Mouse (Mus musculus) layer of hippocampus, adult 8-10 months (tissue): ENCODE data around the gene Snapc5. TPM values are rescaled to one million over a fixed set of nuclear protein-coding genes. Genes with fewer than 3 reads are reported as not detected.
"Not testable (repeated sequence)": the region's sequence is repeated elsewhere in the genome, so short reads cannot be mapped to it uniquely, and the experiment has no call there.

Source experiments
- DNase-seq, 2 experiments: peaks; one replicate each; pipeline ENCODE4 v3.0.0; 2022; ENCODE audit warnings: low spot score in 2 of 2
- total RNA-seq, 4 experiments: library from RNA; stranded (reverse); gene quantifications; 2 replicates each; pipeline ENCODE4 v1.2.4; 2022

Snapc5 gene
- 10 to 100 TPM; 16.5 to 19.2 (median 16.7) TPM for total RNA-seq

DNA sequence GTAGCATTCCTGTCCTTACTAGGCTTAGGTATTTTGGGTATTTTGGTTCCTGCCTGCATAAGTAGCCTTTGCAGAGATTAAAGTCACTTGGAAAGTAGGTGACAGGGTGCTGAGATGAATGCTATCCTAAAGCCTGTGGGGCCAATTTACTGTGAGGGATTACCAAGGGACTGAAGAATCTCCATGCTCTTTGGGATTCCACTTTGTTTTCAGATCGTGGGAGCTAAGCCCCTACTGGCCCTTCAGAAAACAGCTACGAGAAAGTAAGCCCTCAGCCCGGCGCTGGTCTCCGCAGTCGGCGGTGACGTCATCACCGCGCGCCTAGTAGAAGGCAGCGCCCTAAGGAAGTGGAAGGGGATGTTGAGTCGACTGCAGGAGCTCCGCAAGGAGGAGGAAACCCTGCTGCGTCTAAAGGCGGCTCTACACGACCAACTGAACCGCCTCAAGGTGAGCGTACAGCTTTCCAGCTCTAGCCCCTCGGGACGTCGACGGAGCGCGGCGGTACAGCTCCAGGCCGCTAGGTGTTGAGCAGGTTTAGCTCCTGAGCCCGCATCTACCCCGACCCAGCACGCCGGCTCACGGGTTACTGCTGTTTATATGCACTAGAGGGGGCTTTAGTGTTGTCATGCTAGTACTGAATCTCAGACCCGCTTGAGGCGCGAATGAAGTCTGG is at the start of gene Snapc5:
Gene Snapc5 (plus strand): TSS at position 301 of the 673 bp plus-strand sequence.
- peak; percentile 84 to 89 for DNase-seq

DNA sequence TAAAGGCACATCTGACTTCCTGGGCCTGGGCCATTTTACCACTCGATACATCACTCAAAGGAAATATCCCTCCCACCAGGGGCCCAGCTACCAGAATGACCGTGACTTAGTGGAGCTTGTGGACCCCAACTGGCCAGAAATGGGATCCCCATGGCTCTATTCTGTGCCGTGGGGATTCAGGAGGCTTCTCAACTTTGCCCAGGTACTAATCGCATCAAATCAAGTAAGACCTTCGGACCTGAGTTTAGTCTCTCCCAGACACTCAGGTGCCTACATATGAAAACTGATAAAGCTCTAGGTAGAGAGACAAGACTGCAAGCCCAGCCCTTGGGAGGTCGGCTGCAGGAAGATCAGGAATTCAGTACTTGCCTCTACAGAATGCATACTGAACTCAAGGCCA is 47.5 kb upstream of the Snapc5 start:
- DNase-seq = no peak

DNA sequence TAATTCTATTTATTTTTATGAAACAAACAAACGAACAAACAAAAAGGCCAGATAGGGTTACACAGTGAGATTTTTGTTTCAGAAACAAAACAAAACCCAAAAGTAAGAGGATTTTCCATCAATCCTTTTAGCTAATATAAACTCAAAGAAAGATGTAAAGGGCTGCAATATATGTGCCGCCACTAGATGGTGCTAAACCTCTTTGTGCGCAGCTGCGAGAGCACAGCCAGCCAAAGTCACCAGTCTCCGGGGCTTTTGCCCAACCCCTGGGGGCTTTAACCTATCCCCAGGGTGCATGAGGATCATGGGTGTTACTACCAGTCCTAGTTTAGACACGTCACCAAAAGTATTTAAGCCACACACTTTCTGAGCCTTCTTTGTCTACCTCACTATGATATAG is 40.2 kb upstream of the Snapc5 start:
- DNase-seq = peak in 1 of 2 experiments; percentile 63

DNA sequence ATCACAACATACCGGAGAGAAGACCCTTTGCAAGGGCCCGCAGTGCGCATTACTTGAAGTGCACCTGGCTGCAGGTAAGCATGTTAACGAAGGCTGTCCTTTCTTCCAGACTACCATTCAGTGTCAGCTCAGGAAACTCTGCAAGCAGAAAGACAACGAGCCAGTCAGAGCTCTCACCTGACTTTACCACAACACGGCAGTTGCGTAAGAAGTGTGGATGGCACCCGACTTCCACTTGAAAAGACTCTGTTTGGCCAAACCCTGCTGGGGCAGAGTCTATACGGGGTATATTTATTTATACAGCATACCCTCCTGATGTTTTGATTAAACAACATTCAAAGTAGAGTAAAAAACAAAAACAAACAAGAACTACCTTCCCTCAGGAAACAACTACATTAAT is 39.2 kb upstream of the Snapc5 start:
- DNase-seq = no peak

DNA sequence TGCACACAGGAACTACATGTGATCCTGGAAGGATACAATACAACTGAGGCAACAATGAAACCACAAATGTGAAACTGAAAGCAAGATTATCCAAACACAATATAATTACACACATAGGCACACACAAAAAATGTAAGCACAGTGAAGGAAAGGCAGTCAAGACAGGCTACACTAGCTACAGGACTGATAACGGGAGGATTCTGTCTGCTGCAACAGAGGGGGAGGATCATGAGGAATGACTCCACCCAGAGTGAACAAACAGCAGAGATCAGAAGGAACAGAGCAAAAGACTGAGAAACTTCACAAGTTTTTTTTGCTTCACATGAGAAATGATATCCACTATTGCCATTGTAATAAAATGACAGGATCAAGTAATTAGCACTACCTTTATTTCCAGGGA is 22.4 kb upstream of the Snapc5 start:
- no peak for DNase-seq

DNA sequence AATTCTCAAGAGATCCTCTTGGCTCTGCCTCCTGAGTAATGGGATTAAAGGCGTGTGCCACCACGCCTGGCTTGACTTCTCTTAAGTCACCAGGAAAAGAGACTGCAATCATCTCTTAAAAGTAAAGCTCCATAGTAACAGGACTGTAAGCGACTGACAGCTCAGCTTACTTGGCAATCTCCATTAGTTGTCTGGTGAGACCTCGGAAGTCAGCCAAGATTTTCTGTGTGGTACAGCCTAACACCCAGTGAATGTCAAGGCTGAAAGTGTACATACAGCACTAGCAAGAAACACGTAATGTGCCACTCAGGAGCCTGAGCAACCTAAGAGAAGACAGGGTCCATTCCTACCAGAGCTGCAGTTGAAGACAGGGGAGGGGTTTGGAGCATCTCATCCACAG is 18.6 kb upstream of the Snapc5 start:
- no peak for DNase-seq

DNA sequence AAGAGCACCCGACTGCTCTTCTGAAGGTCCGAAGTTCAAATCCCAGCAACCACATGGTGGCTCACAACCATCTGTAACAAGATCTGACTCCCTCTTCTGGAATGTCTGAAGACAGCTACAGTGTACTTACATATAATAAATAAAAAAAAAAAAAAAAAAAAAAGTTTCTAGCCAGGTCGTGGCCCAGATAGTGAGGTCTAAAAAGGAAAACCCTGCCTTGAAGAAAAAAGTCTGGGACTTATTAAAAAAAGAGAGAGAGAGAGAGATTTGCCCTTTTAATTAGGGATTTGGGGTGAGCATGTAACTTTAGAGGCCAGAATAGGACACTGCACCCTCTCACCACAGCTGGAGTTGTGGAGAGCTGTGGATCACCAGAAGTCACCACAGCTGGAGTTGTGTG is 9.1 kb upstream of the Snapc5 start:
- not testable (repeated sequence) for DNase-seq

DNA sequence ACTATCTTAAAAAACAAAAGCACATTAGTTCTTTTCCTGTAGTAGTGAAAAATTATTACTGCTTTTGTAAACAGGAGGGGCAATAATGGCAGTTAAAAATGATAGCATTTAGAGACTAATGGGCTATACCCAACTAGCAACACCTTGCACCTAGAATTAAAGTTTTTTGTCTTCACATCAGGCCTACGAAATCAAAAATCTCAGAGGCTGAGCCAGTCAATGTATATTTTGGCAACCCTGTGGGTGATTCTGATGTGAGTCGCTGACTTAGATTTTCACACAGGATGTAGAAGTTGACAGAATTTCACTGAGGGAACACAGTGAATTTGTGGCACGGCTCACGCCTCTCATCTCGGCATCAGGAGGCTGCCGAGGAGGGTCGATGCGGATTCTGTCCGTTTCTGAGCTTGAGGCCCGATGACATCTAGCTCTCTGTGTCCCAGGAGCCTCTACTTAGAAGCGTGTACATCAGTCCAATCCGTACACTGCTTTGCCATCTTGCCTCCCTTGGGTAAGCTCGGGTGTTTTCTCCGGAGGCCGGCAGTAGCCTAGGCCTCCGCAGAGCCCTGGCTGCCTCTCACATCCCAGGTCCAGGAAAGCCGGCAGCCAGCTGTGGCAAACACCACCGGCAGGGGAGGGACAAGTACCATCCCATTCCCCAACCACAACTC is 6.8 kb upstream of the Snapc5 start:
- DNase-seq = no peak

DNA sequence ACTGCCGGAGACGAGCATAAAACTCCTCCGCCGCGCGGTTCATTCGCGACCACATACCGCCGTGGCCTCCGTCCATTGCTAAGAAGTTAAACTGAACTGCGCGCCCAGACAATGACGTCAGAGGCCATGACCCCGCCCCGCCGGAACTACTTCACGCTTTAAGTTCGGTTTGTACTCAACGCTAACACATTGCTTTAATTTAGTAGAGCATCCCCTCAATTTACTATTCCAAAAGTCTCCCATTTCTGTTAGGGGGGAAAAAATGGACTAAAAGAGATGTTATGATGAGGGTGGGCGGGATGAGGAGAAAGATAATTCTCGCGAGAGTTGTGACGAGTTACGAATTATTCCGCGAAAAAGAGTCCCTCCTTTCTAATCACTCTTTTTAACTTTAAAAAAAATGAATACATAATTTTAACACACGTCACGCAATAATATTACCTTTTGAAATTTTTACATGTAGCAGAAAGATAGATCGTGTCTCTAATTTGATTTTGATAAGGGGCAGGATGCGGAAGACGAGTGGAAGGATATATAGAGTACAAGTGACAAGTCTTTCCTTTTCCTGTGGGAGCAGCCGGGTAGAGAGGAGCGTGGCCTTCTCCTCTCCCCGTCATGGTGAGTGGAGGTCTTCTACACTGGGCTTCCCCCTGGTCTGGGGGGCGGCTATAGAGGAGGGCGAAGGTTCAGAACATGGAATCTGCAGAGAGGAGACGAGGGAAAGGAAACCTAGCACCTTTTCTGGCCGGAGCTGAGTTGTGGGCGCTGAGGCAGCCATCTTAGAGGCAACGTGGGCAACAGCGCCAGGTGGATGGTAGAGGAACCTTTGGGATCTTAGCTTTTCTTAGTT is 6.0 kb upstream of the Snapc5 start, which contains the start of the genes Zwilch and Rpl4:
Gene Zwilch (minus strand): TSS at position 289 of the 850 bp plus-strand sequence.
Gene Rpl4 (plus strand): TSS at position 560 of the 850 bp plus-strand sequence.
- peak; percentile 64 to 83 for DNase-seq

DNA sequence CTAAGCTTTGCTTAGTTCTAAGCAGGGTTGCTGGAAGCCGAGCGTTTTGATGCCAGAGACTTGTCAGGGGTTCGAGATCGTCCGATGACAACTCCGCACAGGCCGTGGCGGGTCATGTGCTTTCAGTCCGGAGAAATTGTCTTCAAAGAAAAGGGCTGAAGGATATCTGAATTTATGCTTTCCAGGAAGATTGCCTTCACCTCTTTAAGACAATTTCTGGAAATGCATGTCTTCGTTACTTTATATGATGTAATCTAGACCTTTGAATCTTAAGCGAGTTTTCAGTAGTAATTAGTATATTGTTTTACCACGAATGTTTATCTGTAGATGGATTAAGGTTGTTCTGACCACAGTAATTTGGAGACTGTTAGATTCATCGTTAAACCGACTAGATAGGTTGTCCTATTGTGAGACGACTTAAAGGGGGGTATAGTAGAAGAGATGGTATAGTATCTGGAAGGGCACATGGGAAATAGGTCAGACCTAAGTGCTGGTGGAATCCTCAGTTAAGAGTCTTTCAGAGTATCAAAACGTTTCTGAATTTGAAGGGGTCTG is 5.3 kb upstream of the Snapc5 start:
- DNase-seq = no peak

DNA sequence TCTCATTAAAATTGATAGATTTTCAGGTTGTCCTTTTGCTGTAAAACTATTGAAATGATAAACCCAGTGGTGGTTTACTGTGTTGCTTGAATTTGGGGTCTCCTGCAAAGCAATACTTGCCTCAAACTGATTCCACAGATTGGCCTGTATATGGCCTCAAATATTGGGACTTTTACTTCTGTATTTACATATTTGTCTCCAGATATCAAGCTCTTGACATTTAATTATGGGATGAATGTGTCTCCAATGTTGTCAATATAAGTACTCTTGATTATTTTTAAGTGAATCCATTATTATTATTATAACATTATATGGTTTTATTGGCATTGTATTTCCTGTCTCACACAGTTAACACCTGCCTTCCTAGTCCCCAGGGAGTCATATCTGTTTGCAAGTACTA is 4.7 kb upstream of the Snapc5 start:
- DNase-seq = no peak

DNA sequence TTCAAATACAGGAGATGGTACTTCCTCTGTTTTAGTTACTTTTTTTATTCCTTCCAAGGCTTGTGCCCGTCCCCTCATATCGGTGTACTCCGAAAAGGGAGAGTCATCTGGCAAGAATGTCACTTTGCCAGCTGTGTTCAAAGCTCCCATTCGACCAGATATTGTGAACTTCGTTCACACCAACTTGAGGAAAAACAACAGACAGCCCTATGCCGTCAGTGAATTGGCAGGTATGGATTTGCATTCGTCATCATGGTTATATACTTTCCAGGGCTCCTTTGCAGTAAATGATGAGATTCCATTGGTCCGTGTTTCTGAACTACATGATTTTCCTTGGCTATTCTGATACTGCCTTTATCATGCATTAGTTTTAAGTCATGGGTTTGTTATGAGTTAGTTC is 4.3 kb upstream of the Snapc5 start:
- no peak for DNase-seq

DNA sequence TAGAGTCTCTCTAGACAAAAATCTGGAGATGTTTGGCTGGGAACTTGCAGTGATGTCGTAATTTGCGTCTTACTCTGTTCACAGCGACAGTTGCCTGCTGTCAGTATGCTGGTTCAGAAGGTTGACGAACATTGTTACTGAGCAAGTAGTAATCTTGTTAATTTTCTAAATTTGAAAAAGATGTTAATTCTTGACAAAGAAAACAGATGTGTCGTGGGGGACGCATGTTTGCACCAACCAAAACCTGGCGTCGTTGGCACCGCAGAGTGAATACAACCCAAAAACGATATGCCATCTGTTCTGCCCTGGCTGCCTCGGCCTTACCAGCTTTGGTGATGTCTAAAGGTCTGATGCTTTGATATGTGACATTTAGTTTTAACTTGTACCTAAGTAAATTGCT is 3.7 kb upstream of the Snapc5 start:
- DNase-seq = peak; percentile 51 to 57

DNA sequence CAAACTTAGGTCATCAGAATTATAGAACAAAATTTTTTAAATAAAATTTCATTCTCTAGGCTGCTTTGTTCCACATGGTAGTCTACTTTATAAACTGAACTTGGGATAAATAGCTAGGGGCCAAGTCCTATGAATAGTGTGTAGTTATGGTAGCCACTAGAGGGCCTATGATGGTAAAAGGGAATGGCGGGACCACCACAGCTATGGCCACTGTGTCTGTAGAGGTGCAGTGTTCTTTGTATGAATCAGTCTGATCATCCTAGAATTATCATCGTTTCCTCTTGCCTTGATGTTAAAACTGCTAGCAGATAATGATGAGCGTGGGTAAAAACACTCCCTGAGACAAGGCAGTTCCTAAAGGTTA is 482 bp upstream of the Snapc5 start:
- DNase-seq = no peak

DNA sequence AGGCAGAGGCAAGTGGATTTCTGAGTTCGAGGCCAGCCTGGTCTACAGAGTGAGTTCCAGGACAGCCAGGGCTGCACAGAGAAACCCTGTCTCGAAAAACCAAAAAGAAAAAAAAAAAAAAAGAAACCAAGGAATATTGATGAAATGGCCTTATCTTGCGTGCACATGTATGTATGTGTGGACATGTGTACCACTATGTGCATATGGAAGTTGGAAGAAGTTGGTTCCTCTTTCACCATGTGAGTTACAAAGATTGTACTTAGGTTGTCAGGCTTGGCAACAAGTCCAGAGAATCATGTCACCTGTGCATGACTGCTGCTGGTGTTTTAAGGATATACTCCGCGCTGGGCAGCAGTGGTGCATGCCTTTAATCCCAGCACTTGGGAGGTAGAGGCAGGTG is 4.2 kb downstream of the Snapc5 start:
- not testable (repeated sequence) for DNase-seq

DNA sequence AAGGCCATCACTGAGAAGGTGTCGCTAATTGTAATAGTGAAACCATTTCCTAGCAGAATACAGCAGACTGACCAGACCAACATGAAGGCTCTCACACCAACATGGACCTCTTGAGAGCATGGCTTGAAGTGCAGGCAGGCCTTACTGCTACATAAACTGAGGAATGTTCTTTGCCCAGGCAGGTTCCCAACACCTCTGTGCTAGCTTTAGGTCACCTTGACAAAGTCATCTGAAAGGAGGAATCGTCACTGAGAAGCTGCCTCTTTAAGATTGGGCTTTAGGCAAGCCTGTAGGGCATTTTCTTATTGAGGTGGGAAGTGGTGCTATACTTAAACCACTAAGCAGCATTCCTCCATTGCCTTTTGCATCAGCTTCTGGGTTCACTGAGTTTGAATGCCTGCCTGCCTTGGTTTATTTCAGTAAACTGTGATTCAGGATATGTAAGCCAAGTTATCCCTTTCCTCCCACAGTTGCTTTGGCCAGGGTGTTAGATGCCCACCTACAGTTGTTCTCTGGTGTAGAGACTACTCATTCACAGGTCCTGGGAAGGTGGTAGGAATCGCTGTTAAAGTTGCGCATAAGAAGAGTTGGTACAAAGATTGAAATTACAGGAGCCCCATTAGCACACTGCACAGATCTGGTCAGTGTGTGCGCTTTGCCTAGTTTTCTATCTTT is 5.2 kb downstream of the Snapc5 start:
- no peak for DNase-seq

DNA sequence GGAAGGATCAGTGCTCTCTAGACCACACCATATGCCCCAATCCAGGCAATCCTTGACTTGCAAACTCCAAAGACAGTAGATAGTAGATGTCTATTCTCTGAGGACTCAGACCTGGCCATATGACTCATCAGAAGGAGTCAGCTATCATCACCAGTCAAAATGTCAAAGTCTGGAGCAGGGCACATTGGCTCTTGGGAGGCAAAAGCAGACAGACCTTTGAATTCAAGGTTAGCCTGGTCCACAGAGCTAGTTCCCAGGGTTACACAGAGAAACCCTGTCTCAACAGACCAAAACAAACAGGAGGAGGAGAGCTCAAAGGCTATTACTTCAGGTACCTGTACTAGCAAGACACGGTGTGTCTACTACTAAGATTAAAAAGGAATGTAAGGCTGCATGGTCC is 14.8 kb downstream of the Snapc5 start:
- no peak for DNase-seq

DNA sequence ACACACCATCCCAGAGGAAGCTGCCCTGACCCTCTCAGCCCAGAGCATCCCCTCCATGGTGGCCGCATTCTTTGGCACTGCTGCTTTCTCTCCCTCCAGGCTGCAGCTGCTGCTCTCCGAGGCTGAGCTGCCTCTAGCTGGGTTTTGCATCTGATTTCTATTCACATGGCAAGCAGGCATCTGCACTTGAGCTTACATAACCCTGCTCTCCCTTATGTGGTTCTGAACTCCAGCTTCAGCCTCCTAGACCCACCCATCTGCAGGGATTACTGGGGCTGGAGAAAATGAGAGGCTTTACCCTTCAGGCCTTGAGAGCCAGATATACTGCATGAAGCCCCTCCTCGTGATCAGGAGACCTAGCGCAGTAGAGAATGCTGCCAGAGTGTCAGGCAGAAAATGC is 16.5 kb downstream of the Snapc5 start:
- peak; percentile 74 to 78 for DNase-seq

DNA sequence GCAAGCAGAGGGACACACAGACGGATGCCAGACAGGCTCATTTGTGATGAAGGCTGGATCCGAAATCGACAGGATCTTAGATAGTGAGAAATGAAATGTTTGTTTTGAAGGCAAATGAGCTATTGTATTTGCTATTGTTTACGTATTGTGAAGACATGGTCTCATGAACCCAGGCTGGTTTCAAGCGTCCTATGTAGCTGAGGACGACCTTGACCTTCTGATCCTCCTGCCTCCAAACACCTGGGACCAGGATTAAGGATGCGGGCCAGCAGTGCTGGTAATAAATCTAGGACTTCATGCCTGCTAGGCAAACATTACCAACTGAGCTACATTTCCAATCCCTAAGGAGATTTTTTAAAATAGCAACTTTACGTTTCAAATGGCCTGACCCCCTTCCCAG is 18.4 kb downstream of the Snapc5 start:
- no peak for DNase-seq

DNA sequence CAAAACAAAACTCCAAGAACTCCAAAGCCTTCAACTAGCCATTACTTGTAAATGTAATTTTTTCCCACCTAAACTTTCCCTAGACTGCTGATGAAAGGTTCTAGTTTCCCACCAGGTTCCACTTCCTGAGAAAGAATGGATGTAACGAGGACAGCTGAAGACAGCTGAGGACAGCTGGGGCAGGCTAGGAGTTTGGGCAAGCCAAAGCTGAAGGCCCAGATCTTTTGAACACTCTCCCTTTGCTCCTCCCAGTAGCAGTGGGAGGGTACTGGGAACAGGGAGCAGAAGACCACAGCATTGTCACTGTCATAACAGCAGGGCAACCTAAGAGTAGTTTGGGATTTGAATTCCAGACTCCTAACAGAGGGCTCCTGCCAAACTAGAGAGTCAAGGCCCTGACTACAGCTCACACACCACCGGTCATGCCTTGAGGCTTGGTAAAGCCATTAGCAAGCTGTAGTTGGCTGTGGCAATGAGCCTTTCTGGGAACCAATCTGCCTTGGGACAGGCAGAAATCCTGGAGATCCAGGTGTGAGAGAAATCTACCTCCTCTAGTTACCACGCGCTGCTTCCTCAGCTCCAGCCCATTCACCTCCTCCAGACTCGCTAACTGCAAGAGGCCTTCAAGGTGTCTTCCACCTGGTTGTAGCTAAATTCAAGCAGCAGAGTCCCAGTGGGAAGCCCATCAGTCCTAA is 19.1 kb downstream of the Snapc5 start:
- no peak for DNase-seq
